Mouse (Mus musculus) small intestine, adult 10 weeks (tissue): ENCODE measurements around the gene Golga4. TPM values are rescaled to one million over a fixed set of nuclear protein-coding genes. Genes with fewer than 3 reads are reported as not detected.

ENCODE experiments used
- polyA plus RNA-seq: library from polyadenylated mRNA; stranded (reverse); fragments of 350-450 nt; fragmentation: Illumina TruSeq; extraction: RNeasy Lipid Tissue Mini Kit (QIAGEN cat#74804); gene quantifications from one replicate; pipeline ENCODE4 v1.2.3, GENCODE M21; 2014; ENCODE audit warnings: low replicate concordance

Golga4 gene
- 128 TPM for polyA plus RNA-seq

GRCm38 (mm10) chr9:118506020-118506403 is at the start of gene Golga4:
Gene Golga4 (plus strand): TSS chr9:118506267.

GRCm38 (mm10) chr9:118477961-118478360 is 28.1 kb upstream of the Golga4 start, which contains the start of gene Eomes:
Gene Eomes (plus strand): TSS chr9:118478212.

GRCm38 (mm10) chr9:118606148-118606816 is 100.2 kb downstream of the Golga4 start, which contains the start of gene Itga9:
Gene Itga9 (plus strand): TSS chr9:118606690.

Other genes with a start within 250 kb of the Golga4 start
- not detected for gene Eomes, start 28.1 kb upstream of the Golga4 start, polyA plus RNA-seq
- gene Itga9, start 100.4 kb downstream of the Golga4 start, polyA plus RNA-seq: 3.6 TPM